Mouse (Mus musculus): ENCODE data around the gene A830031A19Rik. TPM values are rescaled to one million over a fixed set of nuclear protein-coding genes. Genes with fewer than 3 reads are reported as not detected.

A830031A19Rik gene
- total RNA-seq (2021) = not detected in 2 replicates
- long read RNA-seq, experiment 1 = 0 reads
- long read RNA-seq, experiment 2 = 0 reads

GRCm38 (mm10) chr11:24074634-24075104 is at the start of gene A830031A19Rik:
Gene A830031A19Rik, minus strand, starts transcription at chr11:24075054.
- no peak for DNase-seq

- DNase-seq = no peak
Observed at GRCm38 (mm10) chr11:24123991-24124390, 49.1 kb upstream of the A830031A19Rik start.

- DNase-seq = no peak
Observed at GRCm38 (mm10) chr11:24122899-24123298, 48.0 kb upstream of the A830031A19Rik start.

- no peak for DNase-seq
Observed at GRCm38 (mm10) chr11:24121136-24121535, 46.3 kb upstream of the A830031A19Rik start.

GRCm38 (mm10) chr11:24116582-24117318 is 41.9 kb upstream of the A830031A19Rik start:
- DNase-seq = no peak

- DNase-seq = no peak
Observed at GRCm38 (mm10) chr11:24116041-24116440, 41.2 kb upstream of the A830031A19Rik start.

- DNase-seq = no peak
Observed at GRCm38 (mm10) chr11:24115017-24115752, 40.3 kb upstream of the A830031A19Rik start.

- no peak for DNase-seq
Observed at GRCm38 (mm10) chr11:24111720-24112119, 36.9 kb upstream of the A830031A19Rik start.

- DNase-seq = no peak
Observed at GRCm38 (mm10) chr11:24110113-24110512, 35.3 kb upstream of the A830031A19Rik start.

GRCm38 (mm10) chr11:24109388-24109787 is 34.5 kb upstream of the A830031A19Rik start:
- DNase-seq = no peak

GRCm38 (mm10) chr11:24108974-24109373 is 34.1 kb upstream of the A830031A19Rik start:
- no peak for DNase-seq

GRCm38 (mm10) chr11:24107414-24107813 is 32.6 kb upstream of the A830031A19Rik start:
- DNase-seq = no peak

- DNase-seq = no peak
Observed at GRCm38 (mm10) chr11:24103128-24103742, 28.4 kb upstream of the A830031A19Rik start.

- DNase-seq = no peak
Observed at GRCm38 (mm10) chr11:24102372-24102771, 27.5 kb upstream of the A830031A19Rik start.

- no peak for DNase-seq
Observed at GRCm38 (mm10) chr11:24101625-24102024, 26.8 kb upstream of the A830031A19Rik start.

- no peak for DNase-seq
Observed at GRCm38 (mm10) chr11:24100449-24101070, 25.7 kb upstream of the A830031A19Rik start.

- no peak for DNase-seq
Observed at GRCm38 (mm10) chr11:24099886-24100293, 25.0 kb upstream of the A830031A19Rik start.

GRCm38 (mm10) chr11:24099215-24099614 is 24.4 kb upstream of the A830031A19Rik start:
- DNase-seq = no peak

GRCm38 (mm10) chr11:24098662-24099061 is 23.8 kb upstream of the A830031A19Rik start:
- no peak for DNase-seq

- DNase-seq = no peak
Observed at GRCm38 (mm10) chr11:24098069-24098468, 23.2 kb upstream of the A830031A19Rik start.

- no peak for DNase-seq
Observed at GRCm38 (mm10) chr11:24097026-24097425, 22.2 kb upstream of the A830031A19Rik start.

GRCm38 (mm10) chr11:24096483-24096882 is 21.6 kb upstream of the A830031A19Rik start:
- DNase-seq = no peak

All from adrenal gland, postnatal 14 days (tissue).